Mouse (Mus musculus) adrenal gland, postnatal 36 days (tissue): ENCODE measurements around the gene Gm49388. TPM values are rescaled to one million over a fixed set of nuclear protein-coding genes. Genes with fewer than 3 reads are reported as not detected.

Experiments used
- DNase-seq, 2 experiments: peaks; one replicate each; pipeline ENCODE4 v3.0.0; 2021; ENCODE audit warnings: mixed read lengths in 1 of 2
- long read RNA-seq, 2 experiments: library from polyadenylated mRNA; stranded (forward); transcript quantifications; one replicate each; pipeline ENCODE4 v2.0.0; 2021; ENCODE audit warnings: borderline sequencing depth in 2 of 2
- total RNA-seq, 2 experiments: library from RNA; stranded (reverse); gene quantifications; 2 replicates each; pipeline ENCODE4 v1.2.3; 2021

Gene Gm49388
- total RNA-seq, result 1 to 10 TPM; 4.1 to 6.6 TPM
- long read RNA-seq, experiment 1, partial matches to known transcripts, result 0 of 9 reads
- long read RNA-seq, experiment 1, other reads (novel, unspliced or antisense), result 9 of 9 reads
- long read RNA-seq, experiment 2, partial matches to known transcripts, result 0 of 4 reads
- long read RNA-seq, experiment 2, other reads (novel, unspliced or antisense), result 4 of 4 reads

DNA sequence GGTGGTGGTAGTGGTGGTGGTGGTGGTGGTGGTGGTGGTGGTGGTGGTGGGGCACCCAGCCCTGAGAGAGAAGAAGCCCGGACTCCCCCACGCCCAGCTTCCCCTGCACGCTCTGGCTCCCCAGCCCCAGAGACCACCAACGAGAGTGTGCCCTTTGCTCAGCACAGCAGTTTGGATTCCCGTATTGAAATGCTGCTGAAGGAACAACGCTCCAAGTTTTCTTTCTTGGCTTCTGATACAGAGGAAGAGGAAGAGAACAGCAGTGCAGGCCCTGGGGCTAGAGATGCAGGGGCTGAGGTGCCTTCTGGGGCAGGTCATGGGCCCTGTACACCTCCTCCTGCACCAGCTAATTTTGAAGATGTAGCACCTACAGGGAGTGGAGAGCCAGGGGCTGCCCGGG lies at the start of gene Gm49388:
TSS of gene Gm49388 (plus strand) at position 301 of the 400 bp plus-strand sequence.
- DNase-seq, result no peak

DNA sequence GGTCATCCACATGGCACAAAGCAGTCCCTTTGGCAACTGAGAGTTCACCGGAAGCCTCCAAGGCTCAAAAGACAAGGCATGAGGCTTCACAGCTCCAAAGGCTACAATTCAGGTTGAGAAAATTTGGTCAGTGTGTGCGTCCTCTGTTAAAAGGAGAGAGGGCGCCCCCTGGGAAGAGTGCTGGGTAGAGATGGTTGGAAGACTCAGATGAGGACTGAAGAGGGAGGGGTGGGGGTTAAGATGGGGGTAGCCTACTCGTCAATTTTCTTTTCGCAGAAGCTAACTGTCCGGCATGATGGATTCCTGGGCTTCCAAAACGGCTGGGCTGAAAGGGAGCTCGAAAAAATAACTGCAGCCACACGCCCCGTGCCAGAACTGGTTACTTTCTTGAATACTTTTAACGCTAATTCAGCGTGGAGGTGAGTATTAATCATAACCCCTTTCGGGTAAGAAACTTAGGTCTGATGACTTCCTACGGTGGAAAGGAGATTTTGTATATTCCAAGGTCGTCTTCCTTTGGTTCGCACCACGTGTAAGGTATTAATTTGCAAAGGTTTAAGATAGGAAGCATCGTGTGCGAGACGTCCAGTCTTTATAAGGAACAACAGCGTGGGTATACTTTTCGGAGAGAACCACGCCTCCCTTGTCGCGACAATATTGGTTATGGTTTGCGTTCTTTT lies 40.9 kb upstream of the Gm49388 start, which contains the start of gene Fbxl19:
TSS of gene Fbxl19 (plus strand) at position 178 of the 680 bp plus-strand sequence.
- DNase-seq, result peak; percentile 79 to 87

DNA sequence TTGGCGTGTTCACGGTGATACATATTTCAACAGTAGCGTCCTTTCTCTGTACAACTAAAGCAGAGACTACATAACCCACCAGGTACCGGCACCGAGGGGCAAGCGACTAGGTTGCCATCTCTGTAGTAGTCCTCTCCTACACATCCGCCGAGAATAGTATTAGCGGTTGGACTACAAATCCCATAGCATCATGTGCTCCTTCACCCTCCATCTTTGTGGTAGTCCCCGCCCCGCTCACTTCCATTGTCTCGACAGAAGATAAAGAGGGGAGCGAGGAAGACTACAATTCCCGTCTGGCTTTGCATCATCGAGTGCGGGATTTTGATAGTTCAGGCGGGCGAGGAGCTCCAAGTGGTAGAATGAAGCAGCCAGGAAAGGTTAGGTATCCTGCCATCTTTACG lies 40.2 kb upstream of the Gm49388 start:
- DNase-seq, result peak; percentile 92 to 93

DNA sequence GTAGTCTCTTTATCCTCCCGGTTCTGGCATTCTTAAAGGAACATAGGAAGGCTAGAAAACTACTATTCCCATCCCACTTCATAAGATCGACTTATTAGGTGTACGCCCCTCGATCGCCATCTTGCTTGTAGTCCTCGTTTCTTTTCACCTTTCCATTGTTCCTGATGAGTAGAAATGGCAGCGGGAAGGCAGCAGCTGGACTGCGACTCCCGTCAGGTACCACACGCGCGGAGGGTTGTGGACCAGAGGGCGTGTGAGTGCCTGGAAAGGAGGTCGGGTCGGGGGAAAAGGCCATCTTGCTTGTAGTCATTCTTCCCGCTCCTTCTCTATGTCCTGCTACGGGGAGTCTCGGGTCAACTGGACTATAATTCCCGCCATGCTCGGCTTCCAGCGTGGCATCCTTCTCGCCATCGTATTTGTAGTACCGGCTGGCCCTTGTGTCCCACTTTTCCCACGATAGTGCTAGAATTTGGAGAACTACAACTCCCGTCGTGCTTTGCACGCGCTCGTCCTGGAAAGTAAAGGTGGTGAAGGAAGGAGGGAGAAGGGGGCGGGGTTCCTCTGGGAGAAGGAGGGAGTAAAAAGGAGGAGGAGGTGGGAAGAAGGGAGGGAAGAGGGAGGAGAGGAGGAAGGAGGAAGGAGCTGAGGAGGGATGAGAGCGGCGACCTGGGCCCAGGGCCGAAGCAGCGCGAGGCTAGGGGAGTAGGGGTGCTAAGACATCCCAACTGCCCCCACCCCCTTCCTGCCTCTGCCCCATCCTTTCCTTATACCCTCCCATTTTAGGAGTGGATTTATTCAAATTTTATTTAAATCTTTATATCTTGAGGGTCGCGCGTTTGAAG lies 39.5 kb upstream of the Gm49388 start:
- peak; percentile 95 for DNase-seq

DNA sequence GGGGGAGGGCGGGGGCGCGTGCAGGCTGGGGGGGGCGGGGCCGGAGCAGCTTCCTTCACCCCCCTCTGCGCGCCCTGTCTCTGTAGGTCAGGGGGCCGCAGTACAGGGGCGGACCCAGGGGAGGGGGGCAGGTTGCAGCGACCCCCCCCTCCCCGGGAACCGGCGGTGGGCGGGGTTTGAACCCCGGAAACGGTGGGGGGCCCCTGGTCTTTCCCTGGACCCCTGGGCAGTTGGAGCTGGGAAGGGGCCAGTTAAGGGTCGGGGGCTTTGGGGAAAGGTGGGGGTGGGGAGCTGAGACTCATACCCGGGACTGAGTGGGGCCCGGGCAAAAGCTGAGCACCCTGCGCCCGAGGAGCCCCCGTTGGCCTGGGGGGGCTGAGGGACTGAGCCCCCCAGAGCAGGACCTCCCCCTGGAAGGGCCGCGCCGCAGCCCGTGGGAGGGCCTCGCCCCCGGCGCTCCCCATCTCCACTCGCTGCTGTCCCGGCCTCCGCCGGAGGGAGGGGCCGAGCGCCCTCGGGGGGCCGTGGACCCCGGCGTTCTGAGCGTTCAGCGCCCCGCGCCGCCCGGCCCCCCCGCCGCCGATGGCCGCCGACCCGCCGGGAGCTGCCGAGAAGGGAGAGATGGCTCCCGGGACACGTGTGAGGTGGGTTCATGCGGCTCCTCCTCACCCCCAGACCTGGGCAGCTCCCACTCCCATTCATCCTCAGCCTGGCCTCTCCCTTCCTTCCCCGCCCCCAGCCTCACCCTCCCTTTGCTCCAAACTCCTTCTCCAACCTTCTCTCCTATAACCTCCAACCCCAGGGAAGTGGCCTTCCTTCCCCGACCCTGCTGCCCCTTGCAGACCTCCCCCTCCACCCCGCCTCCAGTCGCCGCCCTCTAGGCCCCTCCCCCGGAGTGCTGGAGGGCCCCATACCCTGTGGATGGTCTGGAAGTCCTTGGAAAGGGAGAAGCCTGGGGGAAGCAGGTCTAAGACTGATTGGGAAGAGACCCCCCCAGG lies 38.6 kb upstream of the Gm49388 start:
- peak; percentile 18 to 52 for DNase-seq

DNA sequence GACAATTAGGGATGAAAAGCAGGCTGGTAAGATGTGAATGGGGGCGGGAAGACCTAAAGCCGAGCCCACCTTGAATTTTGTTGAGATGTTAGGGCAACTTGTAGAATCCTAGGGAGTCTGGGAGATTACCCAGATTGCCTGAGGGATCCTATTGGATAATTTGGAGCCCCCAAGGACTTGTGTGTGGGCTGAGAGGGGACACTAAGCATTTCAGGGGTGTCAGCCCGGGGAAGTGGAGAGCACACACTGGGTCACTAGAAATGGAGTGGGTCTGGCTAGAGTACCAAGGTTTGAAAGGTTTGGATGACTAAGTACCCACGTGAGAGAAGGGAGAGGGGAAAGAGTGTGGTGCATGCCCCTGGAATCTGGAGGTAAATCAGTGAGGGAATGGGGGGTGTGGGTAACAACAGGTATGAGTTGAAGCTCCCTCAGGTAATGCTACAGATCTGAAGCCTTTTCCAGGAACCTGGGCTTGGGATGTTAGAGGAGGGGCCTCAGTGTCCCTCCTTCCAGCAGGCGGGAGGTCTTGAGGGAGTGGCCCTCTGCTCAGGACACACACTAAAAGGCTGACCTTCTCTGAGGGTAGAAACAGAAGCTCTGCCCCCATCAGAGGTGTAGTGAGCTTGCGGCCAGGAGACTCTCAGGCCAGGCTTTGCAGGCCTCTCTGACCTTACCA lies 37.7 kb upstream of the Gm49388 start:
- DNase-seq, result no peak

DNA sequence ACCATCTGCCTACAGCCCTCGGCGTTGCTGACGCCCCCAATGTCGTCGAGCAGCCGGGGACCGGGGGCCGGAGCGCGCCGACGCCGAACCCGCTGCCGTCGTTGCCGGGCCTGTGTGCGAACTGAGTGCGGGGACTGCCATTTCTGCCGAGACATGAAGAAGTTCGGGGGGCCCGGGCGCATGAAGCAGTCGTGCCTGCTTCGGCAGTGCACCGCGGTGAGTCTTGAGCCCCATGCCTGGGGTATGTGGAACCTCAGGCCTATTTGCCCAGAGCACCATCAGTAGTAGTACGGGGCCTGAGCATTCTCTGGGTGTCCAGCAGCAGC lies 37.2 kb upstream of the Gm49388 start:
- DNase-seq, result no peak

DNA sequence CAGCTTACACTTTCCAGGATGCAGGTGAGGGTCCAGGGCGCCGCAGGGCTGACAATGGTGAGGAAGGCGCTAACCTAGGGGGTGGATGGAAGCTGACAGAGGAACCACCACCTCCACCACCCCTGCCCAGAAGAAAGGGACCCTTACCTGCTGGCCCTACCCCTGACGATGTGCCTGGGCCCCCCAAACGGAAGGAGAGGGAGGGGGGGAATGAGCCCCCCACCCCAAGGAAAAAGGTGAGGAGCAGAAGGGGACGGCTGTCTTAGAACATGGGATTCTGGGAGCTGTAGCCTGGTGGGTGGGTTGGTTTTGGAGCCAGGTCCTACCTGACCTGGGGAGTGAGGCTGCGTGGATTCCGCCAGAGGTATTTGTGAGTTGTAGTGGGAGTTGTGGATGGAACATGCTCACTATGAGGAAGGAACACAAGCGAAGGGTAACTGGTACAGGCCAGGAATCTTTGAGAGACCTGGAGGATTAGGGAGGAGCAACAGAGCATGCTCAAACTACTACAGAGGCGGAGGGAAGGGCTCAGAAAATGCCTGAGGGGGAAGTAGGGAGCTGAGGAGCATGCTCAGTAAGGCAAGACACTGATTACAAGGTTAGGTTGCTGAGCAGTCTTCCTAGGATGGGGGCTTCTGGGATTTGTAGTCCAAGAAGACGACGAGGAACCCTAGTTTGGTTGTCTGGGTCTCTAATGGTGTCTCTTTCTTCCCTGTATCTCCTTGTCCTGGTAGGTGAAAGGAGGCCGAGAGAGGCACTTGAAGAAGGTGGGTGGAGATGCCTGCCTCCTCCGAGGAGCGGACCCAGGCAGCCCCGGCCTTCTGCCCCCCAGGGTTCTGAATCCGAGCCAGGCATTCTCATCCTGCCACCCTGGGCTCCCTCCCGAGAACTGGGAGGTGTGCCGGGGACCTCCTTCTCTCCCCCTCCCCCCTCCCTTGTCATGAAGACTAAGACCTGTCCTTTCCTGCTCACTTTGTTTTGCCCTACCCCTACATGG lies 35.0 kb upstream of the Gm49388 start:
- DNase-seq, result no peak

DNA sequence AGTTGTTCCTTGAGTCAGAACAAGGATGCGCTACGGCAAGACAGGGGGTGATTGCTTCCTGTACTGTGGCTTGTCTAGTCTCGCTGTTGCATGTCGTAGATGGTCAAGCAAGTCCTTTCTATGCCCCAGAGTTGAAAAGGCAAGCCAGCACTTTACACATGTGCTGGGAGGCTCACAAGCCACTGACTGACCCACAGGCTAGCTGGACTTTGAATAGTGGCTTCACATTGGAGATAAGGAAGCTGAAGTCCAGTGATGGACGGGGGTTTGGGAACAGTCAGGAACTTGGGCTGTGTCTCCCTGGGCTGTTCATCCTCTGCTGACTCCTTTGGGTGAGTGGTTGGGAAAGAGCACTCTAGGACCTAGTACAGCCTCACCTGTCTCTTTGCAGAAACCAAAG lies 33.8 kb upstream of the Gm49388 start:
- no peak for DNase-seq

DNA sequence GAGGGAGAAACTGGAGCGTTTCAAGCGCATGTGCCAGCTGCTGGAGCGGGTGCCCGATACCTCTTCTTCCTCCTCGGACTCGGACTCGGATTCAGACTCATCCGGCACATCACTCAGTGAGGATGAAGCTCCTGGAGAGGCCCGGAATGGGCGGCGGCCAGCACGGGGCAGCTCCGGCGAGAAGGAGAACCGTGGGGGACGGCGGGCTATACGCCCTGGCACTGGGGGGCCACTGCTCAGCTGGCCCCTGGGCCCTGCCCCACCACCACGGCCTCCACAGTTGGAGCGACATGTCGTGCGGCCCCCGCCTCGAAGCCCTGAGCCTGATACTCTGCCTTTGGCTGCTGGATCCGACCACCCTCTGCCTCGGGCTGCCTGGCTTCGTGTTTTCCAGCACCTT lies 33.3 kb upstream of the Gm49388 start:
- DNase-seq, result no peak

DNA sequence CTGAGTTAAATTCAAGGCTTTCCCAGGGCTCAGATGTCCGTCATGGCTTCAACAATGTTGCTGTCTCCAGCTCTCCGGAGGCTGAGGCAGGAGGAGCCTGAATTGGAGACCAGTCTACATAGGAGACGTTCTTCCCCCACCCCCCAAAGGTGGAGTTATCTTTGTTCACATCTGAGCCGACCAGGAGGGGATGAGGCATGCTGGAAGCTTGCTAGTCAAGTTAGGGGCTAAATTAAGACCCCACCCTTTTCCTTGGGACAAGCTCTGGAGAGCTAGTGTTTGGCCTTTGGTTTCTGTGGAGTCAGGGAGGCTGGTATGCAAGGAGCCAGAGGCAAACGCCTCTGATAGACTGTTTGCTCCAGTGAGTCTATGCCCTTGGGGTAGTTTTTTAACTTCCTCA lies 32.2 kb upstream of the Gm49388 start:
- no peak for DNase-seq

DNA sequence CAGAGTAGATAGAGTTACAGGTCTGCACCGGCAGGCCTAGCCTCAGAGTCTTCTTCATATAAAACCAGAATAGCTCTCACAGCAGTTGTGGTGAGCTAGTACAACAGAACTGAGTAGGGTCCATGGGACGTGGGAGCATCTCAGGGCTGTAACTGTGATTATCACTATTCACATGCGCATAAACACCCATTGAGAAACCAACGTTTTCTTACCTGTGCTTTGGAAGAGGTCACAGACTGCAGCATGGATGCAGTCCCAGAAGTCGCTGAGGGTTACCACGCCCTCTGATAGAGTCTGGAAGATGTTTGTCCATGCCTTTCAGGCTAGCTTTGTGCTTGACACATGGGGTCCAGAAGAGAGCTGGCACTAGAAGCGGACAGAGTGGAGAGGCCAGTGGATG lies 31.7 kb upstream of the Gm49388 start:
- no peak for DNase-seq

DNA sequence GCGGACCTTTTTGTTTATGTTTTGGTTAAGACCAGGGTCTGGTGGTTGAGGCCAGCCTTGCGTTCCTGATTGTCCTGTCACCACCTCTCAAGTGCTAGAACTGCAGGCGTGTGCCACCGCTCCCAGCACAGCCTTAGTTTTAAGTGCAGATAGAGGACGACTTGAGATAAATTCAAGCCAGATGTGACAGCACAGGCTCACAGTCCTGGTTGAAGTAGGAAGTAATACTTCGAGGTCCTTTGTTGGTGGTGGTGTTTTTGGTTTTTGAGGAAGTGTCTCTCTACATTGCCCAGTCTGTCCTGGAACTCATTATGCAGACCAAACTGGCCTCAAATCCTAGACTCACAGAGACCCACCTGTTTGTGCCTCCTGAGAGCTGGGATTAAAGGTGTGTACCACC lies 25.7 kb upstream of the Gm49388 start:
- DNase-seq, result no peak

DNA sequence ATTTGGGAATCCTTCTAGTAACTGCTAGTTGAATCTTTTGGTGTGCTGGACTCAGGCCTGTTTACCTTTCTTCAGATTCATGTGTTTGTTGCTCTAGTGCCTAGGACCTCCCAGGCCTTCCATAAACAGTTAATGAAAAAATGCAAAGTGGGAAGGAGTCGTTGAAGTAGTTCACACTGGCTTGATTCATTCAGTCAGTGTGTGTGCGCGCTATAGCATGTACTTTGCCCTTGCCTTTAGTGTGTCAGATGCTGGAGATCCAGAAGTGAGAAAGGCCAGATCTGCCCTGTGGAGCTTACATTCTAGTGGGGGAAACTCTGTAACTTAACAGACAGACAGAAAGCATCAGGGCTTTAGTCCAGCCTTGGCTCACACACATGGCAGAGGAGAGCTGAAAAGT lies 24.9 kb upstream of the Gm49388 start:
- no peak for DNase-seq

DNA sequence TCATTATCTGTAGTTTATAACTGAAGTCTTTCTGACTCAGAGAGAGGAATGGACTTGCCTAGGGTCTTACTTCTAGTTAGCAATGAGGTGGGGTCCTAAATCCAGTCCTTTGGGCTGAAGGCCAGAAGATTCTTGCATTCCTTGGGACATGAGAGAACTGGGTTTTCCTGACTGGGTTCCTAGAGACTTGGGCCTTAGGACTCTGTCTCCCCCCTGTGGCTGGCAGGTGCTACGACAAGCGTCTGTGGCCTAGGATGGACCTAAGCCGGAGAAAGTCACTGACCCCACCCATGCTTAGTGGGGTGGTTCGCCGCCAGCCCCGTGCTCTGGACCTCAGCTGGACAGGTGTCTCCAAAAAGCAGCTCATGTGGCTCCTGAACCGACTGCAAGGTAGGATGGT lies 24.4 kb upstream of the Gm49388 start:
- peak; percentile 72 to 83 for DNase-seq

DNA sequence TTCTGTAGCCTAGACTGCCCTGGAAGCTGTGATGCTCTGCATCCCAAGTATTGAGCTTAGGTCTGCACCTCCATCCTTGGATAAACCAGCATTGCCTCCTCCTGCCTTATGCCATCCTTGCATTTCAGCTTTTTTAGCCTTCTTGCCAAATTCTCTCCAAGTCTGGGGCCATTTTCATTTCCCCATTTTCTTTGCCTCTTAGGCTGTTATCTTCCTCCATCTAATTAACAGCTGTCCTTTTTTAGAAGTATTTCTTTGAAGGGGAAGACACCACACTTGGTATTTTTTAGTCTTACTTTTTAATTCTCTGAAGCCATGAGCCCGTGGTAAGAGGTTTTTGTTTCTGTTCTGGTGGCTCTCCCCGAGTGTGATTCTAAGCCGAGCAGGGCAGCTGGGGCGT lies 21.8 kb upstream of the Gm49388 start:
- no peak for DNase-seq

DNA sequence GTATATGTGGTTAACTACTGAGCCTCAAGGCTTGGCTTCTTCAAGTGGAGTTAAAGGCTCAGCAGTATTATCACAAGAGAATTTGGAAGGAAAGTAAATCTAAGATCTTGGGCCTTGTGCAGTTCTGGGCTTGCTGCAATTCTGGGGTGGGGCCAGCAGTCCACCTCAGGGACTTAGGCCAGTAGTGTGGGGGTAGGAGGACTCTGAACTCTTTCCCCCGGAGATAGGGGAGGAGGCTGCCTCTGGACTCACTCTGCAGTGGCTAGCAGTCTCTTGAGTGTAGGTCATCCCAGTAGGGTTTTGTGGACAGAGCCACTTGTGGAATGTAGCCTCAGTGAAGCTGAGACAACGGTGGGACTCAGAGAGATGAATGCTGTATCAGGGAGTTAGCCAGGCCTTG lies 19.7 kb upstream of the Gm49388 start:
- no peak for DNase-seq

DNA sequence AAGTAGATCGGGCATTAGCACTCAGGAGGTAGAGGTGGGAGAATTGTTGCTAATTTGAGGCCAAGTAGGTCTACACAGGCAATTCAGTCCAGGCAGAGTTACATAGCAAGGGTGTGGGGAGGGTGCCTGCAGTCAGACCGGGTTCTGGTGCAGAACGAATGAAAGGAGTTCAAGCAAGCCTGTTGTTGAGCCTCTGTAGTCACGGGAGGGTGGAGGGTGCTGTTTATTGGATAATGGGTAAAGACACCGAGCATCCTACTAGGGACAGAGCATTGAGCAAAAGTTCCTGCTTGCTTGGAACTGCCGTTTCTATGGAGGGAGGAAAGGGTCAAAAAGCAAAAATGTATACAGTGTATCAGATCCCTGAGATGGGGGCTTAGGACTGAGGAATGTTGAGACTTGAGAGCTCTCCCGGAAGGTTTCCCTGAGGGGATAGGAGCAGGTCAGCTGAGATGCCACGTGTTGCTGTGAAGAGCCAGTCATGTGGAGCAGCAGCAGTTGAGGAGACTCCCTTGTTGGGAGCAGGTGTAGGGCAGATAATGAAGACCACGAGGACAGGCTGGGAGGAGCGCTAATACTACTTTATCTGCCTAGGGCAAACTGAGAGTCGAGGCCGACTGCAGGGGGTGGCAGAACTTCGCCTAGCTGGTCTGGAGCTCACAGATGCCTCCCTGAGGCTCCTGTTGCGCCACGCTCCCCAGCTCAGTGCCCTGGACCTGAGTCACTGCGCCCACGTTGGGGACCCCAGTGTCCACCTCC lies 18.4 kb upstream of the Gm49388 start:
- no peak for DNase-seq

DNA sequence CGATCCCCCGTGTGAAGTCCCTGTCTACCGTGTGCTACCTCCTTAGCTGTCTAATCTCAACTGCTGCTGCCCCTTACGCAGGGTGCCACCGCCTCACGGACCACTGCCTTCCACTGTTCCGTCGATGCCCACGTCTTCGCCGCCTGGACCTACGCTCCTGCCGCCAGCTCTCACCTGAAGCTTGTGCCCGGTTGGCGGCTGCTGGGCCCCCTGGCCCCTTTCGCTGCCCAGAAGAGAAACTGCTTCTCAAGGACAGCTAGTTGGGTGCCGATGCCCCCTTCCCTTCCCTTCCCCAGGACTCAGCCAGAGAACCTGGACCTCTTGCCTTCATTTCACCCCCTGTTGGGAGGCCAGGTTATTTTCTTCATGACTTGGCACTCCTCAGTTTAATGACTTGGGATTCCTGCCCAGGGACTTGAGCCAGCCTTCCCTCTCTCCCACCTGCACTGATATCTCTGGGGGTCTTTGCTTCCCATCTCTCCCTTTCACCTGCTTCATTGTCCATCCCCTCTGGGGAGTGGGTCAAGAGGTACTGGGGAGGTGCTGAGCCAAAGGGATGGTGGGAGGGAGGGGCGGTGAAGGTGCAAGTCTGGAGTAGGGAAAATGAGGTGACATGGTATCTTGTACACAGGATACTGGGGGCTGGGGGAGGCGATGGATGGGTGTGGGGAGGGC lies 17.6 kb upstream of the Gm49388 start:
- no peak for DNase-seq
